Mouse (Mus musculus): ENCODE results near the gene Ppp1r18. TPM values are rescaled to one million over a fixed set of nuclear protein-coding genes. Genes with fewer than 3 reads are reported as not detected.

Ppp1r18 gene
- polyA plus RNA-seq, 1 experiment from 2014 or later = 23.7 TPM

- peaks cover 50% of the 10 kb centered on the region for H3K36me3 ChIP-seq
- H3K9me3 ChIP-seq (replicated peaks) = no peaks in the 10 kb centered on the region
- H3K4me2 ChIP-seq = no peak overlapping the region
- no peak overlapping the region for H3K9ac ChIP-seq
- ATAC-seq (ENCODE audit: insufficient number of reproducible peaks, low FRiP score) = no peak
- peaks cover 35% of the 10 kb centered on the region for H3K4me1 ChIP-seq (replicated peaks)
- H3K27me3 ChIP-seq (replicated peaks) = no peaks in the 10 kb centered on the region
- H3K27ac ChIP-seq (ENCODE audit: poor library complexity, severe bottlenecking) = no peak overlapping the region
- H3K4me3 ChIP-seq = no peak overlapping the region
- WGBS = 89% methylated on average over 4 of the region's 4 CpGs
These were observed 57.9 kb downstream of the Ppp1r18 start for GRCm38 (mm10) chr17:35923281-35923680.

MicroRNAs within 50 kb of the gene (microRNA counts, 519-probe panel; counts per million panel counts)
- microRNA mmu-miR-1894-3p (not detected), microRNA mmu-miR-1894-5p (not detected)

Small RNAs within 50 kb of the gene (microRNA-seq; reads per million reads assigned to microRNA genes)
- gene Gm28033 (1.9 reads per million), gene Mir1894 (not detected)

Other genes with a start within 250 kb of the Ppp1r18 start
- not detected in 2 replicates for gene Gm9573, start 239.0 kb upstream of the Ppp1r18 start, polyA plus RNA-seq (2016; fragmentation: Nextera tagmentation; extraction: Ambion mirVana)
- gene Mucl3, start 221.9 kb upstream of the Ppp1r18 start, polyA plus RNA-seq (2016; fragmentation: Nextera tagmentation; extraction: Ambion mirVana) = 0.14 and 0.37 TPM in 2 replicates
- gene Vars2, start 198.0 kb upstream of the Ppp1r18 start, polyA plus RNA-seq (2016; fragmentation: Nextera tagmentation; extraction: Ambion mirVana) = 16.1 and 17.4 TPM in 2 replicates
- gene Gtf2h4, start 191.9 kb upstream of the Ppp1r18 start, polyA plus RNA-seq (2016; fragmentation: Nextera tagmentation; extraction: Ambion mirVana) = 22.2 and 24.5 TPM in 2 replicates
- gene Ddr1, start 161.0 kb upstream of the Ppp1r18 start, polyA plus RNA-seq (2016; fragmentation: Nextera tagmentation; extraction: Ambion mirVana) = 162 and 167 TPM in 2 replicates
- 37.6 and 38.6 TPM in 2 replicates for gene Ier3, start 43.9 kb upstream of the Ppp1r18 start, polyA plus RNA-seq (2016; fragmentation: Nextera tagmentation; extraction: Ambion mirVana)
- 78.2 and 80.2 TPM in 2 replicates for gene Flot1, start 42.4 kb upstream of the Ppp1r18 start, polyA plus RNA-seq (2016; fragmentation: Nextera tagmentation; extraction: Ambion mirVana)
- 743 and 773 TPM in 2 replicates for gene Tubb5, start 27.3 kb upstream of the Ppp1r18 start, polyA plus RNA-seq (2016; fragmentation: Nextera tagmentation; extraction: Ambion mirVana)
- 21.6 and 25.0 TPM in 2 replicates for gene Mdc1, start 24.1 kb upstream of the Ppp1r18 start, polyA plus RNA-seq (2016; fragmentation: Nextera tagmentation; extraction: Ambion mirVana)
- gene Nrm, start 4.3 kb upstream of the Ppp1r18 start, polyA plus RNA-seq (2016; fragmentation: Nextera tagmentation; extraction: Ambion mirVana) = 48.9 and 50.7 TPM in 2 replicates
- gene Dhx16, start 14.2 kb downstream of the Ppp1r18 start, polyA plus RNA-seq (2016; fragmentation: Nextera tagmentation; extraction: Ambion mirVana) = 22.4 and 26.6 TPM in 2 replicates
- 25.6 and 26.2 TPM in 2 replicates for gene 2310061I04Rik, start 31.8 kb downstream of the Ppp1r18 start, polyA plus RNA-seq (2016; fragmentation: Nextera tagmentation; extraction: Ambion mirVana)
- gene Atat1, start 44.5 kb downstream of the Ppp1r18 start, polyA plus RNA-seq (2016; fragmentation: Nextera tagmentation; extraction: Ambion mirVana) = 56.0 and 56.4 TPM in 2 replicates
- gene Mrps18b, start 50.8 kb downstream of the Ppp1r18 start, polyA plus RNA-seq (2016; fragmentation: Nextera tagmentation; extraction: Ambion mirVana) = 63.4 and 72.7 TPM in 2 replicates
- 35.8 and 39.6 TPM in 2 replicates for gene Ppp1r10, start 50.8 kb downstream of the Ppp1r18 start, polyA plus RNA-seq (2016; fragmentation: Nextera tagmentation; extraction: Ambion mirVana)
- gene Abcf1, start 104.2 kb downstream of the Ppp1r18 start, polyA plus RNA-seq (2016; fragmentation: Nextera tagmentation; extraction: Ambion mirVana) = 73.9 and 76.5 TPM in 2 replicates
- gene Gnl1, start 114.3 kb downstream of the Ppp1r18 start, polyA plus RNA-seq (2016; fragmentation: Nextera tagmentation; extraction: Ambion mirVana) = 39.8 and 42.4 TPM in 2 replicates
- gene Prr3, start 114.6 kb downstream of the Ppp1r18 start, polyA plus RNA-seq (2016; fragmentation: Nextera tagmentation; extraction: Ambion mirVana) = 17.6 and 18.5 TPM in 2 replicates
- gene H2-T24, start 155.0 kb downstream of the Ppp1r18 start, polyA plus RNA-seq (2016; fragmentation: Nextera tagmentation; extraction: Ambion mirVana) = 3.4 and 3.9 TPM in 2 replicates
- 4.7 and 5.2 TPM in 2 replicates for gene H2-T23, start 167.3 kb downstream of the Ppp1r18 start, polyA plus RNA-seq (2016; fragmentation: Nextera tagmentation; extraction: Ambion mirVana)
- gene H2-T22, start 177.2 kb downstream of the Ppp1r18 start, polyA plus RNA-seq (2016; fragmentation: Nextera tagmentation; extraction: Ambion mirVana) = 4.7 and 6.1 TPM in 2 replicates
- not detected in 2 replicates for gene Gm6034, start 177.4 kb downstream of the Ppp1r18 start, polyA plus RNA-seq (2016; fragmentation: Nextera tagmentation; extraction: Ambion mirVana)
- not detected in 2 replicates for gene Gm11127, start 192.8 kb downstream of the Ppp1r18 start, polyA plus RNA-seq (2016; fragmentation: Nextera tagmentation; extraction: Ambion mirVana)